In genomic region chr5:62683751-62684150, GRCm38 (mm10) we compare ENCODE assay signal across 19 mouse cellular contexts.
"Had no signal": no experiment of that assay in that cellular context is flagged by ENCODE, and none has a peak within 500 bp of the region (broad histone marks: within the 10 kb centered on the region; RNA-seq: fewer than 3 reads in every experiment).

No protein-coding gene starts in this region.

- H3K4me3 ChIP-seq: liver, embryonic 15.5 days; lung, embryonic 15.5 days; megakaryocyte, embryonic 14.5 days; midbrain, embryonic 13.5 days; midbrain, embryonic 15.5 days; neural tube, embryonic 12.5 days had no signal

- DNase-seq: liver, postnatal 0 days; lung, adult 2 months; lung, postnatal 14 days; lung, postnatal 36 days; retina, postnatal 1 day; right cerebral cortex, adult 18-20 months; right cerebral cortex, postnatal 4 days; spleen, adult 18-20 months; thymus, adult 2 months; thymus, postnatal 25 days; thymus, postnatal 4 days had no signal

- H3K27ac ChIP-seq: liver, embryonic 15.5 days; lung, embryonic 15.5 days; macrophage; midbrain, embryonic 13.5 days; midbrain, embryonic 15.5 days; neural tube, embryonic 12.5 days had no signal

- ATAC-seq: liver, postnatal 0 days; lung, postnatal 0 days had no signal
